Mouse (Mus musculus) liver, adult 10 weeks (tissue): ENCODE data around the gene Pex12. TPM values are rescaled to one million over a fixed set of nuclear protein-coding genes. Genes with fewer than 3 reads are reported as not detected.

ENCODE experiments used
- polyA plus RNA-seq: library from polyadenylated mRNA; stranded (reverse); fragments of 350-450 nt; fragmentation: Illumina TruSeq; extraction: RNeasy Lipid Tissue Mini Kit (QIAGEN cat#74804); gene quantifications from one replicate; pipeline ENCODE4 v1.2.3, GENCODE M21; 2014; ENCODE audit warnings: low read depth, low replicate concordance

Pex12 gene
- 25.0 TPM for polyA plus RNA-seq

DNA sequence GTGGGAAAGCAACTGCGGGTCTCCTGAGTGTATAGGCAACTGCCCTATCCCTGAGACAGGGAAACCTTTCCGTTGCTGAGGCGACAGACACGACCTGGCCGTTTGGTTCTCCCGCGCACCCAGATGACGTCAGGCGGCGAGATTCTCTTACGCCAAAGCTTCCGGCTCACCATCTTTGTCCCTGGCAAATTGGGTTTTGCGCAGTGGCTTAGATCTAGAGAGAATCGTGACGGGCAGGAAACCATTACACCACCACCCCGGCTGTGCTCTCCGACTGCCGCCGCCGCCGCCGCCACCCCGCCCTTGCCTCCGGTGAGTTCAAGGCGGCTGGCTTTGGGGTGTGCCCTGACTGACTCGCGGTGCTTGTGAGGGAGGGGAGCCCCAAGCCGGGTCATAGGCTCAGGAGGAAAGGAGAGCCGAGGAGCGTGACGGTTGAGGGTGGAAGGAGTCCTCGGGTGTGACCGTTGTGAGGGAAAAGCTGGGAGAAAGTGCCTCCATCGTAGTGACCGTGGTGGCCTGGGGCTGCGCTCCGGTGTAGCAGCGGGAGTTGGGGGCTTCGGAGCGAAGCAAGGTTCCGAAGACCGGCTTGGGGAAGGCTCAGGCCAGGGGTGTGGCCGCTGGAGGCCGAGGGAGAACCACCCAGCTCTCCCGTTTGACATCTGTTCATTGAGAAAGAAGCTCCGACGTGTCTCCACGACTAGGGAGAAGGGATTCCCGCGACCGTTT, at the start of gene Pex12:
TSS of gene Pex12 (minus strand) at position 61 of the 726 bp plus-strand sequence.

GRCm38 (mm10) chr11:83298225-83299195, 3.9 kb downstream of the Pex12 start, which contains the start of gene Ap2b1:
Gene Ap2b1 (plus strand): TSS chr11:83299024.

GRCm38 (mm10) chr11:83286566-83286965, 15.8 kb downstream of the Pex12 start, which contains the start of gene Slfn14:
Gene Slfn14 (minus strand): TSS chr11:83286726.

Other genes with a start within 250 kb of the Pex12 start
- gene Slfn2, start 237.5 kb downstream of the Pex12 start, polyA plus RNA-seq: 4.7 TPM
- 0.61 TPM for gene Slfn1, start 185.7 kb downstream of the Pex12 start, polyA plus RNA-seq
- 0.45 TPM for gene Slfn4, start 127.4 kb downstream of the Pex12 start, polyA plus RNA-seq
- 0.29 TPM for gene Slfn3, start 111.3 kb downstream of the Pex12 start, polyA plus RNA-seq
- gene Slfn14, start 15.9 kb downstream of the Pex12 start, polyA plus RNA-seq: not detected
- gene Ap2b1, start 3.6 kb downstream of the Pex12 start, polyA plus RNA-seq: 14.0 TPM
- not detected for gene Rasl10b, start 106.6 kb upstream of the Pex12 start, polyA plus RNA-seq
- gene Gas2l2, start 126.9 kb upstream of the Pex12 start, polyA plus RNA-seq: not detected
- not detected for gene 1700020L24Rik, start 135.1 kb upstream of the Pex12 start, polyA plus RNA-seq
- not detected for gene Mmp28, start 160.5 kb upstream of the Pex12 start, polyA plus RNA-seq
- 112 TPM for gene Taf15, start 170.5 kb upstream of the Pex12 start, polyA plus RNA-seq
- not detected for gene Heatr9, start 219.6 kb upstream of the Pex12 start, polyA plus RNA-seq
- 2.0 TPM for gene Ccl5, start 227.9 kb upstream of the Pex12 start, polyA plus RNA-seq